Mouse (Mus musculus) thymus, postnatal 0 days (tissue): Measurements from ENCODE around the gene Neurod2. TPM values are rescaled to one million over a fixed set of nuclear protein-coding genes. Genes with fewer than 3 reads are reported as not detected.
A peak's percentile ranks its signal among the peaks of the same experiment; 100 is the strongest.

Experiments used
- DNase-seq: peaks from one replicate; pipeline ENCODE4 v3.0.0-alpha.2; 2015; ENCODE audit warnings: low spot score
- polyA plus RNA-seq: library from polyadenylated mRNA; unstranded; fragments of >200 nt; fragmentation: Nextera tagmentation; extraction: Ambion mirVana; gene quantifications from 2 replicates; pipeline ENCODE4 v1.2.1, GENCODE M21; 2015

Neurod2 gene
- polyA plus RNA-seq = not detected in 2 replicates

GRCm38 (mm10) chr11:98329081-98329959, at the start of gene Neurod2:
Gene Neurod2, minus strand, starts transcription at chr11:98329648.
- DNase-seq = no peak

GRCm38 (mm10) chr11:98377787-98378186, 48.3 kb upstream of the Neurod2 start:
- DNase-seq = no peak

GRCm38 (mm10) chr11:98376756-98377155, 47.3 kb upstream of the Neurod2 start:
- no peak for DNase-seq

GRCm38 (mm10) chr11:98374266-98374665, 44.8 kb upstream of the Neurod2 start:
- no peak for DNase-seq

GRCm38 (mm10) chr11:98373244-98373643, 43.8 kb upstream of the Neurod2 start:
- no peak for DNase-seq

GRCm38 (mm10) chr11:98372406-98372805, 43.0 kb upstream of the Neurod2 start:
- DNase-seq = peak; percentile 81

GRCm38 (mm10) chr11:98371556-98372240, 42.2 kb upstream of the Neurod2 start:
- no peak for DNase-seq

- no peak for DNase-seq
Observed at GRCm38 (mm10) chr11:98370588-98370987, 41.1 kb upstream of the Neurod2 start.

- no peak for DNase-seq
Observed at GRCm38 (mm10) chr11:98369337-98369736, 39.9 kb upstream of the Neurod2 start.

GRCm38 (mm10) chr11:98367863-98368186, 38.4 kb upstream of the Neurod2 start:
- no peak for DNase-seq

- DNase-seq = peak; percentile 66
Observed at GRCm38 (mm10) chr11:98367171-98367862, 37.9 kb upstream of the Neurod2 start.

GRCm38 (mm10) chr11:98366290-98366689, 36.8 kb upstream of the Neurod2 start:
- DNase-seq = peak; percentile 29

- no peak for DNase-seq
Observed at GRCm38 (mm10) chr11:98364410-98364809, 35.0 kb upstream of the Neurod2 start.

- DNase-seq = no peak
Observed at GRCm38 (mm10) chr11:98363817-98364216, 34.4 kb upstream of the Neurod2 start.

- no peak for DNase-seq
Observed at GRCm38 (mm10) chr11:98360866-98361521, 31.5 kb upstream of the Neurod2 start.

GRCm38 (mm10) chr11:98358161-98359083, 29.0 kb upstream of the Neurod2 start, which contains the start of gene Stard3:
Gene Stard3, plus strand, starts transcription at chr11:98358368.
- DNase-seq = peak; percentile 95

GRCm38 (mm10) chr11:98357396-98358160, 28.1 kb upstream of the Neurod2 start:
- DNase-seq = peak; percentile 22

- DNase-seq = no peak
Observed at GRCm38 (mm10) chr11:98356625-98357394, 27.4 kb upstream of the Neurod2 start.
